Mouse (Mus musculus) MEL (cell line): ENCODE measurements around the gene Ubl4b.

Source experiments
- CHD2 ChIP-seq: IDR thresholded peaks from 2 replicates; pipeline ENCODE4 v1.6.1; 2011; ENCODE audit warnings: low read length, improper control_type of control experiment
- CTCF ChIP-seq, 3 experiments: IDR thresholded peaks in 2 of 3; conservative IDR thresholded peaks in 1 of 3; 2 replicates each; pipeline ENCODE4 v1.5.1; 2011 to 2012; ENCODE audit warnings: low read length in 3 of 3, low read depth in 2 of 3, mild to moderate bottlenecking in 2 of 3, improper control_type of control experiment in 1 of 3, inconsistent platforms in 1 of 3, mixed read lengths in 1 of 3, moderate library complexity in 1 of 3; ENCODE audit not compliant: control insufficient read depth in 1 of 3, insufficient read depth in 1 of 3, poor library complexity in 1 of 3, severe bottlenecking in 1 of 3
- EP300 ChIP-seq, 2 experiments: IDR thresholded peaks; 2 replicates each; pipeline ENCODE4 v1.6.1; 2011; ENCODE audit warnings: improper control_type of control experiment in 2 of 2, low read length in 2 of 2, low read depth in 1 of 2, mild to moderate bottlenecking in 1 of 2
- GATA1 ChIP-seq: IDR thresholded peaks from 2 replicates; pipeline ENCODE4 v1.6.1; 2011; ENCODE audit warnings: low read depth, low read length, improper control_type of control experiment
- MAX ChIP-seq: IDR thresholded peaks from 2 replicates; pipeline ENCODE4 v1.6.1; 2011; ENCODE audit warnings: low read length, improper control_type of control experiment
- MYC ChIP-seq: IDR thresholded peaks from 2 replicates; pipeline ENCODE4 v1.6.1; 2011; ENCODE audit warnings: low read depth, mild to moderate bottlenecking, low read length, improper control_type of control experiment, moderate library complexity
- POLR2A ChIP-seq, 2 experiments: IDR thresholded peaks; 2 replicates each; pipeline ENCODE4 v1.6.1; 2011 to 2012; ENCODE audit warnings: low read length in 2 of 2, mild to moderate bottlenecking in 2 of 2, control low read depth in 1 of 2, improper control_type of control experiment in 1 of 2, low read depth in 1 of 2, moderate library complexity in 1 of 2; ENCODE audit not compliant: control insufficient read depth in 1 of 2, insufficient read depth in 1 of 2, poor library complexity in 1 of 2
- POLR2AphosphoS2 ChIP-seq: IDR thresholded peaks from 2 replicates; pipeline ENCODE4 v1.6.1; 2011; ENCODE audit warnings: low read length, improper control_type of control experiment
- SMC3 ChIP-seq: IDR thresholded peaks from 2 replicates; pipeline ENCODE4 v1.6.1; 2011; ENCODE audit warnings: low read depth, low read length, improper control_type of control experiment
- UBTF ChIP-seq: IDR thresholded peaks from 2 replicates; pipeline ENCODE4 v1.6.1; 2012; ENCODE audit warnings: low read depth, mild to moderate bottlenecking, inconsistent platforms, low read length, improper control_type of control experiment, moderate library complexity, borderline replicate concordance; ENCODE audit not compliant: insufficient read depth
- ZNF384 ChIP-seq: IDR thresholded peaks from 2 replicates; pipeline ENCODE4 v1.6.1; 2012; ENCODE audit warnings: low read depth, mild to moderate bottlenecking, inconsistent platforms, low read length, improper control_type of control experiment

DNA sequence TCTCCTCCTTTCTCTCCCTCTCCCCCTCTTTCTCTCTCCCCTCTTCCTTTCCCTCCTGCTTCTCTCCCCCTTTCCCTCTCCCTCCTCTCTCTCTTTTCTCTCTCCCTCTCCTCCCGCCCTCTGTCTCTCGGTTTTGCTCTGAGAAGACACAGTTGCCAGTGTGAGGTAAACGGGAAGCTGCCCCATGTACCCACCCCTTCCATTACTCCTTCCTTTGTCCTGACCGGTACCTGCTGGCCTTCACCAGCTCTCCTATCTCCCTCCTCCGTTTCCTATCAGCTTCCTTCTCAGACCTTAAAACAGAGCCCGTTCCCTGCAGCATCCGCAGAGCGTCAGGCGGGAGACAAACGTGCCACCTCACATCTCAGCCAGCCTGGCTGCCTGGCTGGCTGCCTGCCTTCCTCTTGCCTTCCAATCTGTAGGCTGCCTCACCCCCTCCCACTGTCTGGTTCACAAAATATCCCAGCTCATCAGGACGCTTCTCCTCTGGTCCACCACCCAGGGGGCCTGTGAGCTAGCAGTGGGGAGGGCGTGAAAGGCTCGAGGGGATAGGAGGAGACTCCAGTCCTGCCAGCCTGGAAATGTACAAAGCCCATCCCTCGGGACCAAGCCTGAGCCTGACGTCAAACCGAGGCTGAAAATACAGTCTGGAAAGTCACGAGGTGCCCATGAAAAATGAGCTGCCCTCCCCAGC is 17.9 kb downstream of the Ubl4b start:
- TF ChIP-seq CTCF (IDR thresholded peaks at IDR 0.05 in 2 of 3, conservative IDR thresholded peaks at IDR 0.05 in 1 of 3; ENCODE audit: control insufficient read depth in 1 of 3, insufficient read depth in 1 of 3, low read depth in 2 of 3, low read length in 3 of 3, poor library complexity in 1 of 3, severe bottlenecking in 1 of 3) (no peak), SMC3 (no peak), MAX (no peak), POLR2A (IDR thresholded peaks at IDR 0.05; ENCODE audit: control insufficient read depth in 1 of 2, insufficient read depth in 1 of 2, low read depth in 1 of 2, low read length in 2 of 2, poor library complexity in 1 of 2) (no peak), ZNF384 (no peak), MYC (no peak), POLR2AphosphoS2 (no peak), GATA1 (no peak), UBTF (no peak), EP300 (IDR thresholded peaks at IDR 0.05; ENCODE audit: low read depth in 1 of 2, low read length in 2 of 2) (no peak), CHD2 (no peak)
